Mouse (Mus musculus) intestine, postnatal 0 days (tissue): Measurements from ENCODE around the gene Zc3h13. TPM values are rescaled to one million over a fixed set of nuclear protein-coding genes. Genes with fewer than 3 reads are reported as not detected.
A peak's percentile ranks its signal among the peaks of the same experiment; 100 is the strongest.

Source experiments
- ATAC-seq: fragments of 200-750 bp; cut with Nextera tagmentation; 2 replicates; pipeline ENCODE4 v1.8.0; 2017; ENCODE audit warnings: mild to moderate bottlenecking, moderate TSS enrichment, moderate library complexity
- H3K27ac ChIP-seq: fragments of 300-500 bp; sonication (generic); 2 replicates; pipeline ENCODE4 v1.5.1; 2014; ENCODE audit warnings: mild to moderate bottlenecking, low read depth, low read length, moderate library complexity
- H3K27me3 ChIP-seq: fragments of 300-500 bp; sonication (generic); replicated peaks from 2 replicates; pipeline ENCODE4 v1.6.1; 2014; ENCODE audit warnings: low read length, mixed read lengths; ENCODE audit not compliant: control insufficient read depth, insufficient read depth
- H3K36me3 ChIP-seq: fragments of 300-500 bp; sonication (generic); 2 replicates; pipeline ENCODE4 v1.6.1; 2014; ENCODE audit warnings: mild to moderate bottlenecking, moderate library complexity; ENCODE audit not compliant: control insufficient read depth, insufficient read depth
- H3K4me1 ChIP-seq: fragments of 300-500 bp; sonication (generic); replicated peaks from 2 replicates; pipeline ENCODE4 v1.6.1; 2014; ENCODE audit warnings: antibody characterized with exemption, low read length, mixed read lengths; ENCODE audit not compliant: control insufficient read depth, insufficient read depth
- H3K4me2 ChIP-seq: fragments of 300-500 bp; sonication (generic); replicated peaks from 2 replicates; pipeline ENCODE4 v1.6.1; 2014; ENCODE audit warnings: low read depth, mild to moderate bottlenecking, moderate library complexity
- H3K4me3 ChIP-seq: fragments of 300-500 bp; sonication (generic); 2 replicates; pipeline ENCODE4 v1.5.1; 2014; ENCODE audit warnings: low read depth, low read length
- H3K9ac ChIP-seq: fragments of 300-500 bp; sonication (generic); 2 replicates; pipeline ENCODE4 v1.6.1; 2014; ENCODE audit warnings: mild to moderate bottlenecking, low read depth, low read length
- H3K9me3 ChIP-seq: fragments of 300-500 bp; sonication (generic); 2 replicates; pipeline ENCODE4 v1.6.1; 2016; ENCODE audit warnings: mixed run types; ENCODE audit not compliant: control insufficient read depth
- CTCF ChIP-seq: sonication (generic); IDR thresholded peaks from 2 replicates; pipeline ENCODE4 v1.5.1; 2016; ENCODE audit warnings: low read depth, mild to moderate bottlenecking, control low read depth, antibody characterized with exemption, moderate library complexity
- WGBS: fragments of 180-500 bp; shearing (Covaris S2); extraction: QIAGEN DNeasy Blood & Tissue Kit; methylation state at CpG from one replicate; pipeline ENCODE4 v1.1.7; 2014; 5-methylcytosine and 5-hydroxymethylcytosine counted together
- microRNA-seq: library from miRNA; unstranded; fragments of <30 nt; microRNA quantifications from one replicate; pipeline ENCODE4, GENCODE M21; 2016
- polyA plus RNA-seq: library from polyadenylated mRNA; unstranded; fragments of >200 nt; fragmentation: Nextera tagmentation; extraction: Ambion mirVana; gene quantifications from 2 replicates; pipeline ENCODE4 v1.2.1, GENCODE M21; 2015

The Zc3h13 gene
- polyA plus RNA-seq, 1 experiment from 2014 or later = 18.7 TPM

DNA sequence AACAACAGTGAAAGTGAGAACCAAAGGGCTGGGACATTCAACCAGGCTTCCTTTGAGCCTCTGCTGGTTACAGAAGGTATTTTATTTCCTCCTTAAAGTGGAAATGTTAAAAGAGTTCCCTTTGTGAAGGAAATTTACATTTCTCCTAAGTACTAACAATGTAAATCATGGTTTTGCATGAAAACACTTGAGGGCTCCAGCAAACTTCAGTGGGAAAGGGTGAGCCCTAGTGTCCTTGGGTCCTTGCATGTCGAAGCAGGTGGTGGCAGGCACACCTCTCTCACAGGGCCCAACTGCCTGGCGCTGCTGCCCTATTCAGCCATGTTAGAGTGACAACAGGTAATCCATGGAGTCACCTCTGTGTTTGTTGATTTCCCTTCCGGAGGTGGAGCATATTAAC lies 83.3 kb downstream of the Zc3h13 start:
- Histone ChIP-seq H3K36me3 (no peaks in the 10 kb centered on the region), H3K4me3 (no peak overlapping the region), H3K9me3 (no peaks in the 10 kb centered on the region), H3K27me3 (no peaks in the 10 kb centered on the region), H3K9ac (no peak overlapping the region), H3K27ac (no peak overlapping the region), H3K4me2 (no peak overlapping the region), H3K4me1 (no peaks in the 10 kb centered on the region)
- no peak for ATAC-seq
- 31% methylated on average over 3 of the region's 3 CpGs for WGBS
- no peak for TF ChIP-seq CTCF

DNA sequence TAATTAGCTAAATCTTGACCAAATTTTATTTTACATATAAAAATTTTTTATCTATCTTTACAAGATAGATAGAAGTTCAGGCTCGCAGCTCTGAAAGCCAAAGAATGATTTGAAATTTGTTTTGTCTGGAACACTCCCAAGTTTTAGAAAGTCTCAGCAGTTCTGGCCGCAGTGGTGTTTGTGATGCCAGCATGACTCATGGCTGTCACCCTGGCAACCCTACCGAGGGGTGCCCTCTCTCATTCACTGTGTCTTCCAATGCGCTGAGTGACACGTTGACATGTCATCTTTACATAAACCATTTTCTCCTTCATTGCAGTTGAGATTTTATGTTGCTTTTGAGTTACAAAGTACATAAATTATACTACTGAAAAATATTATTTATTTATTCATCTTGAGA lies 85.7 kb downstream of the Zc3h13 start:
- TF ChIP-seq CTCF = no peak
- 77% methylated on average over 5 of the region's 5 CpGs for WGBS

DNA sequence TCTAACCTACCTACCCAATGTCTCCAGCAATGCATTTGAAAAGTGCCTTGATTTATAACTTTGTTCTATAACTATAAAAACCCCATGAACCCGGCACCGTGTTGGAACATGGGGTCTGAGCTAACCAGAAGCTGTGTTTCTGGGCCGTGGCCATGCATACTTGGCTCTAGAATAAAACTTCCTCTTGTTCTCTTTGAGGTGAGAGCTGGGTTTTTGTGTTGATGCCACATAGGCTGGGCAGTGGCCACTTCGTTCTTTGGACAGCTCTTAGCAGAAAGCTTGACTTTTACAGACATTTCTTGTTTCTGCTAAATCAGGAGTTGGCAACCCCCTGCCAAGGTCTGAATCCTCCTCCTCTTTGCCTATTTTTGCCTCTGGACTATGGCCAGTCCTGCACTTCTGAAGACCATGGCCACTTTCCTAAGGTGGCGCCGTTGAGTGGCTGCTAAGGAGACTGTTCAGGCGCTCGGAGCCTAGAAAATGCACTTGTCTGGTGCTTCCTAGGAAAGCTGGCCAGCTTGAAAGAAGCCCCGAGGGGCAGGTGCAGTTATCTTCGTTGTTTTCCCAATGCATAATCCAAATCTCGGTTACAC lies 90.9 kb downstream of the Zc3h13 start:
- Histone ChIP-seq H3K4me1 (no peaks in the 10 kb centered on the region), H3K36me3 (no peaks in the 10 kb centered on the region), H3K9ac (no peak overlapping the region), H3K4me2 (no peak overlapping the region), H3K27ac (no peak overlapping the region), H3K27me3 (no peaks in the 10 kb centered on the region), H3K4me3 (no peak overlapping the region), H3K9me3 (no peaks in the 10 kb centered on the region)
- WGBS = 66% methylated on average over 11 of the region's 11 CpGs
- no peak for ATAC-seq
- TF ChIP-seq CTCF = 0 out of 2 replicates have a peak, but pooled peaks have one; percentile 7

More for the DNA sequence above, 85.7 kb downstream of the Zc3h13 start:
- no peak for ATAC-seq
- H3K4me3 ChIP-seq = no peak overlapping the region
- no peaks in the 10 kb centered on the region for H3K36me3 ChIP-seq
- no peak overlapping the region for H3K9ac ChIP-seq
- no peaks in the 10 kb centered on the region for H3K27me3 ChIP-seq
- no peak overlapping the region for H3K4me2 ChIP-seq
- H3K27ac ChIP-seq = no peak overlapping the region
- no peaks in the 10 kb centered on the region for H3K9me3 ChIP-seq
- no peaks in the 10 kb centered on the region for H3K4me1 ChIP-seq

DNA sequence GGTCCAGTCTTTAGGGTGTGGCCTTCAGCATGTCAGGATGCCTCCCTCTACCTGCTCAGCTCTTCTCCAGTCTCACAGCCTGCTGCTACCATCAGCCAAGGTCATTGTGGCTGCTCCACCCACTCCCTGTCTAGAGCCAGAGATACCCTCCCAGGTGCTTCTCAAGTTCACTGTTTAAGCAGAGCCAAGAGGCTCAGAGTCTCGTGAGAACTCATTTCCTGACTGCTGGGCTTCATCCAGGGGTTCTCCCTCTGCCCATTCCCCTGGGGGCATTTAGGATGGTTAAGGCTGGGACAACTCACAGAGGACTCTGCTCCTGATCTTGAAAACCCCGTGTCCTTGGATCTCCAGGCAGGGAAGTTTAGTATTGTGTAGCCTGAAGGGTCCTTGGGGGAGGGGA lies 92.1 kb downstream of the Zc3h13 start:
- Histone ChIP-seq H3K4me3 (no peak overlapping the region), H3K27me3 (no peaks in the 10 kb centered on the region), H3K36me3 (no peaks in the 10 kb centered on the region), H3K27ac (no peak overlapping the region), H3K4me1 (no peaks in the 10 kb centered on the region), H3K4me2 (no peak overlapping the region), H3K9me3 (no peaks in the 10 kb centered on the region), H3K9ac (no peak overlapping the region)
- TF ChIP-seq CTCF = no peak
- ATAC-seq = no peak
- 18% methylated on average over 2 of the region's 2 CpGs for WGBS

DNA sequence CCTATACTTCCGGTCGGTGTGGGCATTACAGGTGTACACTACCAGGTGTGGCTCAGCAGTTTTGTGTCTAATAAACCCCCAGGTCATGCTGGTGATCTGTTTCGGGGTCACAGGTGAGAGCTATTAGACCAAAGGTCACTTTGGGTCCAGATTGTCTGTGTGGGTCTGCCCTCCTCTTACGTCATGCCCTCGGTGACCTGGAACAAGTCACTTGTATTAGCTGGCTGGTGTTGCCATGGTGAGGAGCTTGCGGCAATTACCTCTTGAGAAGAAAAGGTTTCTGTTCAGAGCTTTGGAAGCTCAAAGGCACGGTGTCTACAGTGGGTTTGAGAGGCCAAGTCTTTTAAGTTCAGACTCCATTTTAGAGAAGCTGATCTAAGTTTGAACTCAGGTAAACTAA lies 93.4 kb downstream of the Zc3h13 start:
- Histone ChIP-seq H3K4me3 (no peak overlapping the region), H3K4me2 (no peak overlapping the region), H3K9ac (no peak overlapping the region), H3K27ac (no peak overlapping the region), H3K9me3 (no peaks in the 10 kb centered on the region), H3K4me1 (no peaks in the 10 kb centered on the region), H3K36me3 (no peaks in the 10 kb centered on the region), H3K27me3 (no peaks in the 10 kb centered on the region)
- TF ChIP-seq CTCF = no peak
- 46% methylated on average over 7 of the region's 7 CpGs for WGBS
- ATAC-seq = no peak

Small RNA genes lying within 50 kb of the gene (microRNA-seq; reads per million reads assigned to microRNA genes)
- not detected for gene Gm44482

Other genes with a start within 250 kb of the Zc3h13 start
- gene Lrrc63, start 153.5 kb upstream of the Zc3h13 start, polyA plus RNA-seq = not detected in 2 replicates
- 59.3 and 67.6 TPM in 2 replicates for gene Lcp1, start 153.3 kb upstream of the Zc3h13 start, polyA plus RNA-seq
- gene Cpb2, start 42.1 kb upstream of the Zc3h13 start, polyA plus RNA-seq = 1.6 and 1.9 TPM in 2 replicates
- not detected in 2 replicates for gene Siah3, start 171.6 kb downstream of the Zc3h13 start, polyA plus RNA-seq